Mouse (Mus musculus) cerebellum, postnatal 36 days (tissue): ENCODE measurements at regions not wholly inside any gene's neighbourhood (a gene's known extent, or its start where the extent isn't known, plus 50 kb on each side); places are given as distances from the start of the nearest gene placed in this dataset.

Source experiments
- DNase-seq, 2 experiments: peaks; one replicate each; pipeline ENCODE4 v3.0.0; 2021 to 2022; ENCODE audit warnings: mixed read lengths in 2 of 2

- DNase-seq = peak in 1 of 2 experiments; percentile 1
Measured at GRCm38 (mm10) chr6:95372938-95373337, 51.0 kb downstream of the Gm10234 start.

- DNase-seq = no peak
Measured at GRCm38 (mm10) chr6:95374266-95374665, 52.4 kb downstream of the Gm10234 start.

- DNase-seq = no peak
Measured at GRCm38 (mm10) chr6:95377590-95378245, 55.8 kb downstream of the Gm10234 start.

- no peak for DNase-seq
Measured at GRCm38 (mm10) chr6:95378349-95378748, 56.4 kb downstream of the Gm10234 start.
